Mouse (Mus musculus) midbrain, embryonic 13.5 days (tissue): ENCODE results near the gene Selenof. TPM values are rescaled to one million over a fixed set of nuclear protein-coding genes. Genes with fewer than 3 reads are reported as not detected.
A peak's percentile ranks its signal among the peaks of the same experiment; 100 is the strongest.

Experiments used
- ATAC-seq: fragments of 200-750 bp; cut with Nextera tagmentation; 2 replicates; pipeline ENCODE4 v1.8.0; 2017; ENCODE audit warnings: mild to moderate bottlenecking, moderate TSS enrichment, moderate library complexity
- H3K27ac ChIP-seq: fragments of 300-500 bp; sonication (generic); 2 replicates; pipeline ENCODE4 v1.5.1; 2015; ENCODE audit warnings: inconsistent platforms, mild to moderate bottlenecking, moderate library complexity
- H3K27me3 ChIP-seq: fragments of 300-500 bp; sonication (generic); 2 replicates; pipeline ENCODE4 v1.6.1; 2015; ENCODE audit warnings: mild to moderate bottlenecking, inconsistent platforms
- H3K36me3 ChIP-seq: fragments of 300-500 bp; sonication (generic); 2 replicates; pipeline ENCODE4 v1.6.1; 2015; ENCODE audit warnings: mild to moderate bottlenecking, inconsistent platforms
- H3K4me1 ChIP-seq: fragments of 300-500 bp; sonication (generic); replicated peaks from 2 replicates; pipeline ENCODE4 v1.6.1; 2015; ENCODE audit warnings: inconsistent platforms
- H3K4me2 ChIP-seq: fragments of 300-500 bp; sonication (generic); replicated peaks from 2 replicates; pipeline ENCODE4 v1.6.1; 2015; ENCODE audit warnings: moderate library complexity, mild to moderate bottlenecking, inconsistent platforms
- H3K4me3 ChIP-seq: fragments of 300-500 bp; sonication (generic); replicated peaks from 2 replicates; pipeline ENCODE4 v1.5.1; 2015; ENCODE audit warnings: mild to moderate bottlenecking, inconsistent platforms
- H3K9ac ChIP-seq: fragments of 300-500 bp; sonication (generic); replicated peaks from 2 replicates; pipeline ENCODE4 v1.6.1; 2015; ENCODE audit warnings: mild to moderate bottlenecking, inconsistent platforms
- H3K9me3 ChIP-seq: fragments of 300-500 bp; sonication (generic); 2 replicates; pipeline ENCODE4 v1.6.1; 2016; ENCODE audit warnings: mild to moderate bottlenecking, inconsistent platforms
- WGBS: fragments of 180-500 bp; shearing (Covaris S2); methylation state at CpG from one replicate; pipeline ENCODE4 v1.1.7; 2015; 5-methylcytosine and 5-hydroxymethylcytosine counted together
- polyA plus RNA-seq: library from polyadenylated mRNA; unstranded; fragments of >200 nt; fragmentation: Nextera tagmentation; extraction: Ambion mirVana; gene quantifications from 2 replicates; pipeline ENCODE4 v1.2.1, GENCODE M21; 2015

Gene Selenof
- polyA plus RNA-seq, 1 experiment from 2014 or later = 518 TPM

DNA sequence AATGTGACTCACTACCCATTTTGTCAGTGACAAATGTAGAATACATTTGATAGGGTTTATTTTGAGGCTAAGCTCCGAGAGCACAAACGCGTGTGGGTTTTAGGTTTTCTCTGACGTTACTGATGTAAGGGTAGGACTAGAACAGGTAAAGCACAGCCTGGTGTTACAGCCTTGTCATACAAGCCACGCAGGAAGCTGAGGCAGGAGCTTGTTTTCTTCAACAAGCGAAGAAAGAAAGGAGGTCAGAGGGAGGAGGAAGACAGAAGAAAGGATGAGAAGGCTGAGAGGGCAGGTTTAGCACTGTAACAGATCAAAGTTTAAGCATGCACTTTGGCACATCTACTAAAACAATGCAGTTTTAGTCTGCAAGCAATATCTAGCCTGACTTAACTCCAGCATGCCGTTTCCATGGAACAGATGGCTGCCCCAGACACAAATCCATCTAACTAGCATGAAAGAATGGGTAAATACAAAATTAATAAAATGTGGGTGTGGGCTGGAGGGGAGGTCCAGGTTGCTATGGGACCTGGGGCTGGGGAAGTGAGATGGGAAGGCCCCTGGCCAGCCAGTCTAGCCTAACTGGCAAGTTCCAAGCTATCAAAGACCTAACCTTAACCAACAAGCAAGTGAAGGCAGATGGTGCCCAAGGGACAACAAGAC lies 21.8 kb upstream of the Selenof start:
- peaks cover 34% of the 10 kb centered on the region for H3K4me1 ChIP-seq
- H3K4me3 ChIP-seq = no peak overlapping the region
- H3K36me3 ChIP-seq = no peaks in the 10 kb centered on the region
- H3K27me3 ChIP-seq = no peaks in the 10 kb centered on the region
- peak; percentile 15; the same call in 1 of the 2 replicates for ATAC-seq
- no peak overlapping the region for H3K9ac ChIP-seq
- no peaks in the 10 kb centered on the region for H3K9me3 ChIP-seq
- no peak overlapping the region for H3K4me2 ChIP-seq
- WGBS = 86% methylated on average over 7 of the region's 7 CpGs
- no peak overlapping the region for H3K27ac ChIP-seq

DNA sequence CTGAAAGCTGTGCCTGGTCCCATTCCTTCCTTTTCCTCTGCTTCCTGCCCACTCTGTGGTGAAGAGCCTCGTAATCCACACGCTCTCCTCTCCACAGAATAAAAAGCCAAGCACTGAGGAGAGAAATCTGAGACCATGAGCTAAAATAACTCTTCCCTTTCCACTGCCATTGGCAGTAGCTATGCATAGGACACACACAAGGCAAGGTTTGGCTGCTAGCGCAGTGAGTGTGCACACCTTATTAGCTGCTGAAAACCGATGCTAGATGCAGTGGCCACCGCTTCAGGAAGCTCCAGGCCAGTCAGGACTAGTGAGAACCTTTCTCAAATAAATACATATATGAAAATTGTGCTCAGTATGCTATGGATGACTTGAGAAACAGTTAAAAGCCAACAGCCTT lies 20.1 kb upstream of the Selenof start:
- Histone ChIP-seq H3K4me1 (peaks cover 44% of the 10 kb centered on the region), H3K27me3 (no peaks in the 10 kb centered on the region), H3K4me3 (no peak overlapping the region), H3K9ac (no peak overlapping the region), H3K27ac (no peak overlapping the region), H3K4me2 (no peak overlapping the region), H3K36me3 (no peaks in the 10 kb centered on the region), H3K9me3 (no peaks in the 10 kb centered on the region)
- no peak for ATAC-seq
- 88% methylated on average over 5 of the region's 5 CpGs for WGBS

DNA sequence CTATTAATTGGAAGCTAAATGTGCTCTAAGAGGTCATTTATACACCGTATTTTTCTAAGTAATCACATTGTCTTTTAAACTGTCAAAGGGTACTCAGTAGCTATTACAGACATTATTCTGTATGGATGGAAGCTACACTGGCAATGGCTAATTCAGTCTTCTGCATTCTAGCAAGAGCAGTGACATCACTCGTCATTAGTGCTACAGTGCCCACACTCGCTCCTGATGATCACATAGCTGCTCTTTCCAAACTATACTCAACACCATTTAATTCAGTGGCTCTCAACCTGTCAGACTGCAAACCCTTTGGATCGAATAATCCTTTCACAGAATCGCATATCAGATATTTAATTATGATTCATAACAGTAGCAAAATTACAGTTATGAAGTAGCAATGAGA lies 19.4 kb upstream of the Selenof start:
- H3K27me3 ChIP-seq = no peaks in the 10 kb centered on the region
- H3K4me2 ChIP-seq = no peak overlapping the region
- H3K4me3 ChIP-seq = no peak overlapping the region
- H3K27ac ChIP-seq = no peak overlapping the region
- H3K9me3 ChIP-seq = no peaks in the 10 kb centered on the region
- 88% methylated on average over 5 of the region's 5 CpGs for WGBS
- no peak overlapping the region for H3K9ac ChIP-seq
- no peak for ATAC-seq
- H3K4me1 ChIP-seq = peaks cover 39% of the 10 kb centered on the region
- no peaks in the 10 kb centered on the region for H3K36me3 ChIP-seq

DNA sequence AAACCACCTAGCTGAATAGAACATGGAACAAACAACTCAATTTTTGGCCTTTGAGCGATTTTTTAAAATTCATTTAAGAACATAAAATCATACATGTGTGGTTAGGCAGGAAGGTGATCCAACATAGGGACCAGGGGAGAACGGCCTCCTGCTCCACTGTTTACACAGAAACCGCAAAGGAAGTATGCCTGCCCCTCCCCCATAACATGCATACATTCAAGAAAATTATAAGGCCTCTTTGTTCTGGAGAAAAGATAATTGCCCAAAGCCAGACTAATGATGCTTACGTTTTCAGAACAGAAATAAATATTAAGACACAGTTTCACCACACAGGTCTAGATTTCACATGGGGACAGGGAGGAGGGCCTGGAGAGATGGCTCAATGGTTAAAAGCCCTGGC lies 18.7 kb upstream of the Selenof start:
- peak overlapping the region; percentile 25; the same call in 1 of the 2 replicates for H3K27ac ChIP-seq
- H3K27me3 ChIP-seq = no peaks in the 10 kb centered on the region
- no peaks in the 10 kb centered on the region for H3K9me3 ChIP-seq
- H3K9ac ChIP-seq = no peak overlapping the region
- H3K4me1 ChIP-seq = peaks cover 37% of the 10 kb centered on the region
- no peaks in the 10 kb centered on the region for H3K36me3 ChIP-seq
- no peak overlapping the region for H3K4me2 ChIP-seq
- H3K4me3 ChIP-seq = no peak overlapping the region
- no peak for ATAC-seq
- 78% methylated on average over 4 of the region's 4 CpGs for WGBS

DNA sequence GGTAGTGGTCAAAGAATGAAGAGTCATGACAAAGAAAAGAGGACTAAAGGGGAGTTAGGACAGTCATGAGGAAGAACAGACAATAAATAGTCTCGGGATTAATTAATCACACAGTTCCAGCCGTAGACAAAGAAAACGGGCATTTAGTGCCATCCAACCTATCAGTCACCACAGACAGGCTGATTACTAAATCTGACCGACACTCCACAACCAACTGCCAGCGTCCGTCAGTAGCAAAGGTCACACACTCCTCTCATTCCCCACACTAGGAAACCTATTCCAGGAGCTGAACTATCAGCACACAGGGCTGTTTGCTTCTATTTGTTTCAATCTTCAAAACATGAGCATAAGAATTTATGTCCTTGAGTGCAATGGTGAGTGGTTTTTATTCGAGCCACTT lies 16.2 kb upstream of the Selenof start:
- ATAC-seq = no peak
- WGBS = 44% methylated on average over 7 of the region's 7 CpGs
- Histone ChIP-seq H3K36me3 (no peaks in the 10 kb centered on the region), H3K4me1 (peaks cover 44% of the 10 kb centered on the region), H3K27ac (no peak overlapping the region), H3K9ac (no peak overlapping the region), H3K4me2 (no peak overlapping the region), H3K4me3 (no peak overlapping the region), H3K9me3 (no peaks in the 10 kb centered on the region), H3K27me3 (no peaks in the 10 kb centered on the region)

DNA sequence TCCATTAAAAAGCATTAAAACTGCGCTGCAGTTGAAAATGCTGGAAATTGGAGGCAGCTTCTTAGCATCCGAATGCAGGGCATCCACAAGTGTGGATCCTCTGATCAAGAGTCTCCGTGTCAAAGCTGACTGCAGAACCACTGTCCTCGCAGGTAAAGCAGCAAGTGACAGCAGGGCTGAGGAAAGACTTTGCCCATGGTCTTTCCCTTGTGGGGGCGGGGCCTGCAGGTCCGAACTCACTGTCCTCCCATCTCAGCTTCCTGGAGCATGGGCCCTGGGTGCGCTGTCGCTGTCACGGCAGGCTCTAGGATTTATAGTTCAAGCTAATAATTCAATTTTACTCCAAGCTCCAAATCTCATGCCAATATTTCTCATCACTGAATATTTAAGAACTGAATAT lies 15.6 kb upstream of the Selenof start:
- Histone ChIP-seq H3K27me3 (no peaks in the 10 kb centered on the region), H3K4me2 (no peak overlapping the region), H3K4me3 (no peak overlapping the region), H3K36me3 (no peaks in the 10 kb centered on the region), H3K27ac (peak overlapping the region; percentile 47; the same call in 1 of the 2 replicates), H3K9ac (no peak overlapping the region), H3K9me3 (no peaks in the 10 kb centered on the region), H3K4me1 (peaks cover 44% of the 10 kb centered on the region)
- ATAC-seq = no peak
- WGBS = 65% methylated on average over 9 of the region's 9 CpGs

DNA sequence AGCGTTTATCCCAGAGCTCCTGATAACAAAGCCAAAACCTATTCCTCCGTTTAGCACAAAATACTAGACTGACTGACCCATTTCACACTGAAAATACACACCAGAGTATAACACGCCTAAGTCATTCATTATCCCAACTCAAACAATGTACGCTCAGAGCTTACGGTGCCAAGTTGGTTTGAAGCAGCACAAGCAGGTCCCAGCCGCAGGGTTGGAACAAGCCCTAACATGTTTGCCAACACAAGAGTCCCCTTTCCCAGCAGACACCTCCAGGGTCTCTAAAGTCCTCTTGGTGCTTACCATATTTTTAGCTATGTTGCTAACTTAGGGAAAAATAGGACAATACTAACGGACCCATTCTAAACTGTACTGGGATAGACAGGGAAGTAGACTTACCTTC lies 15.0 kb upstream of the Selenof start:
- Histone ChIP-seq H3K27ac (no peak overlapping the region), H3K4me2 (no peak overlapping the region), H3K4me3 (no peak overlapping the region), H3K36me3 (no peaks in the 10 kb centered on the region), H3K4me1 (peaks cover 44% of the 10 kb centered on the region), H3K9ac (no peak overlapping the region), H3K27me3 (no peaks in the 10 kb centered on the region), H3K9me3 (no peaks in the 10 kb centered on the region)
- WGBS = 86% methylated on average over 7 of the region's 7 CpGs
- ATAC-seq = no peak

DNA sequence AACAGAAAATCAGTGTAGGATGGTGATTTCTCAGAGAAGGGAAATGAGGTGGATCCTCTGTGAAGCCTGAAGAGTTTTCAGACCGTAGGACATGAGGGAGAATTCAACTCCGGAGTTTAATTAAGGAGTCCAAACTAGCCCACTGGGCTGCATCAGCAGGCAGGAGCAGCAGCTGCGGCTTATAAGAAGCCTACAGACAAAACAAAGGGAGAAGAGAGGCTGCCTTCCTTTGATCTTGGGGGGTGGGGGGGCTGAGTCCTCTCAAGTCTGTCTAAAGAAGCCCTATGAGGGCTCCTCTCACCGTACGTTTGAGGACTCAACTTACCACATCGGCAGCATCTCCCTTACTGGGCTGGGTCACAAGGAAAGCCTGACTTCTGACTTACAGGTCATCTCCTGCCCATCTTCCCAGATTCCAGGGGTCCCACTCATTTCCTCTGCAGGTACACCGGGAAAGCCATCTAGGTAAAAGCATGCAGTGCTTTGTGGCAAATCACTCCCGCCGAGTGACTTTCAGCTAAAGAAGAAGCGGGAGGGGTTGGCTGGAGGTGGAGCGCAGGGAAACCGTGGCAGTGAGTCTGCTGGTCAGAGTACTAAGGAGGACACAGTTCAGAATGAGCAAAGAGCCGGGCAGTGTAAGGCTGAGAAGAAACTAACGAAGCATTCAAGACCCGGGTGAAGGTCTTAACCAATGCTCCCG lies 13.3 kb upstream of the Selenof start:
- peaks cover 39% of the 10 kb centered on the region for H3K4me1 ChIP-seq
- H3K9ac ChIP-seq = peak overlapping the region; percentile 55

DNA sequence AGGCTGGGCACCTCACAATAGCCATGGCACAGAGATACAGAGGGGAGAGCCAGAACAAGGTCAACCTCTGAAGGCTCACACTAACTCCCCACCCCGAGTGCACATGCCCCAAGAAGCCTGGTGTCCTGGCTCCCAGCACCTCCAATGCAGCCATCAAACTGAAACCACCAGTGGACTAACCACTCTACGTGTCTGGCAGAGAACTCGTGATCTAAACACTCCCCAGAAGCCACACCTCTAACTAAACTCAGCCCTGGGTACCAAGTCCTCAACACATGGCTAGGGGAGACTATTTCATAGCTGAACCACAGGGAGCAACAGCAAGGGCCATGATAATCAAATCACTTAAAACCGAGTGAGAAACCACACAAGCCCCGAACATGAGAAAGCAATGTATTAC lies 11.8 kb upstream of the Selenof start:
- no peaks in the 10 kb centered on the region for H3K36me3 ChIP-seq
- H3K4me1 ChIP-seq = peaks cover 39% of the 10 kb centered on the region
- no peak overlapping the region for H3K9ac ChIP-seq
- WGBS = 45% methylated on average over 5 of the region's 5 CpGs
- H3K27me3 ChIP-seq = no peaks in the 10 kb centered on the region
- no peak overlapping the region for H3K27ac ChIP-seq
- H3K4me3 ChIP-seq = no peak overlapping the region
- no peak; the same call in 1 of the 2 replicates for ATAC-seq
- no peak overlapping the region for H3K4me2 ChIP-seq
- no peaks in the 10 kb centered on the region for H3K9me3 ChIP-seq

More for the DNA sequence above, 13.3 kb upstream of the Selenof start:
- Histone ChIP-seq H3K4me3 (peak overlapping the region; percentile 12; the same call in 1 of the 2 replicates), H3K27me3 (no peaks in the 10 kb centered on the region), H3K9me3 (no peaks in the 10 kb centered on the region), H3K27ac (peak overlapping the region; percentile 51; the same call in 1 of the 2 replicates), H3K4me2 (peak overlapping the region; percentile 54), H3K36me3 (no peaks in the 10 kb centered on the region)
- 2% methylated on average over 16 of the region's 16 CpGs for WGBS
- ATAC-seq = peak; percentile 54

DNA sequence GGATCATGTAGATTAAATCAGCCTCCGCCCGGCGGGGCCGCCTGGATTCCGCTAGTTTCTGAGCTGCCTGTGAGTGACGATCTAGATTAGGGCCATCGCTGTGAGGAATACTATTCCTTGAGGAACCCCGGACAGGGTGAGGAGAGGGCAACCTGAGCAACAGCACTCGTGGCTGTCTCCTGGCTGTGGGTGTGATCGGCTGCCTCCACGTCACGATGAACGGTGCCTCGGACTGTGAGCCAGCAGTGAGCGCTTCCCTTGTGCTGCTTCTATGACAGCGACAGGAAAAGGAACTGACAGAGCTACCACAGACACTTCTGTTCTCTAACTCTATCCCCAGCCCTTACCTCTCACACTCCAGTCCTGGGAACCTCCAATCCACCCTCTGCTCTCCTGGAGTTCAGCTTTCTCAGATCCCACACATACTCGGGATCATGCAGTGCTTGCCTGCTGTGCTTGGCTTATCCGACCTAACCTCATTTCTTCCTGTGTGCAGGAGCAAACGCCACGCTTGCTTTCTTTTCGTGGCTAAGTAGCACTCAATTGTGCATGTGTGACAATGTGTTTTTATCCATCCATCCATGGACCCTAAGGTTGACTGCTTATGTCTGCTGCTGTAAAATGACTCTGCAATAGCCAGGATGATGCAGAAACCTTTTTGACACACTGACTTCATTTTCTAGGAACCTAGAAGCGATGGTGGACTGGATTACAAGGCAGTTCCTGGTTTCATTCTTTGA lies 8.4 kb upstream of the Selenof start:
- WGBS = 58% methylated on average over 22 of the region's 22 CpGs
- no peaks in the 10 kb centered on the region for H3K36me3 ChIP-seq
- H3K27ac ChIP-seq = no peak overlapping the region
- peak; percentile 16; the same call in 1 of the 2 replicates for ATAC-seq
- H3K9me3 ChIP-seq = no peaks in the 10 kb centered on the region
- H3K27me3 ChIP-seq = no peaks in the 10 kb centered on the region
- no peak overlapping the region for H3K4me3 ChIP-seq
- H3K4me1 ChIP-seq = peaks cover 21% of the 10 kb centered on the region
- H3K9ac ChIP-seq = no peak overlapping the region
- H3K4me2 ChIP-seq = peak overlapping the region; percentile 24

DNA sequence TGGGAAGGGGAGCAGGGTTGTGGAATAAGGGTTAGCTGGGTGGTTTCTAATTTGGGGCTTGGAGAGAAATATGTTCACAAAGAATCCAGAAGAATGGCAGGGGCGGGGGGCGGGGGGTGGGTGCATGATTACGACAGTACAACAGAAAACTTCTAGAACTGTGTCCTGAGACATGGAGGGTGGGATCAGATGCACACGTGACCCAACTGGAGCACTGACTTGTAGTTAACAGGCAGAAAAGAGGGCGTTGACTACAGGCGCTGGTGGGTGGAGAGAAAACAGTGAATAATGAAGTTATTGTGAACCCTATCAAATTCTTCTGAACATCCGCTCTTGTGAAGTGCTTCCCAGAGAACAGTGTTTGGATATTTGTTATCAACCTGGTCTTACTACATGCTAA lies 6.2 kb upstream of the Selenof start:
- 91% methylated on average over 7 of the region's 7 CpGs for WGBS
- no peaks in the 10 kb centered on the region for H3K36me3 ChIP-seq
- no peaks in the 10 kb centered on the region for H3K9me3 ChIP-seq
- no peak for ATAC-seq
- no peak overlapping the region for H3K27ac ChIP-seq
- no peak overlapping the region for H3K9ac ChIP-seq
- no peak overlapping the region for H3K4me3 ChIP-seq
- no peak overlapping the region for H3K4me2 ChIP-seq
- no peaks in the 10 kb centered on the region for H3K27me3 ChIP-seq
- peaks cover 24% of the 10 kb centered on the region for H3K4me1 ChIP-seq

DNA sequence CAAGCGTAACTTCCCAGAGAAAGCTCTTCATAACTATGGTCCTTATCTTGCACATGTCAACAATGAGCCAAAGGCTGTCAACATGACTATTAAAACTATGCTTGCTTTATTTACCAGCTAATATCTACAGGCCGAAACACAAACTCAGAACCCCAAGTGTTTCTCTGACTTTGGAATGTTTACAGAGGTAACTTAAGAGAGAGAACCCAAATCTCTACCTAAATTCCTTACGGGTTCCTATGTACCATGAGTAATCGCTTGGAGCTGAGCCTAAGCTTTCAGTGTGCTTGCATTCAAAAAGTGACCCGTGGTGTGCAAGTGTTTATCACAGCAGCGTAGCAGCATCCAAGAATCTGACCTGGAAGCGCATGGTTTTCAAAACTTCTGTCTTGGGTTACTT lies 4.9 kb upstream of the Selenof start:
- Histone ChIP-seq H3K4me3 (no peak overlapping the region), H3K4me2 (no peak overlapping the region), H3K9ac (no peak overlapping the region), H3K4me1 (peaks cover 27% of the 10 kb centered on the region), H3K27me3 (no peaks in the 10 kb centered on the region), H3K36me3 (no peaks in the 10 kb centered on the region), H3K27ac (no peak overlapping the region), H3K9me3 (no peaks in the 10 kb centered on the region)
- no peak for ATAC-seq
- WGBS = 94% methylated on average over 7 of the region's 7 CpGs
